Mouse (Mus musculus): ENCODE results near the gene Kcnk18. TPM values are rescaled to one million over a fixed set of nuclear protein-coding genes. Genes with fewer than 3 reads are reported as not detected.

Kcnk18 gene
- total RNA-seq, 4 experiments from 2014 or later, result not detected

DNA sequence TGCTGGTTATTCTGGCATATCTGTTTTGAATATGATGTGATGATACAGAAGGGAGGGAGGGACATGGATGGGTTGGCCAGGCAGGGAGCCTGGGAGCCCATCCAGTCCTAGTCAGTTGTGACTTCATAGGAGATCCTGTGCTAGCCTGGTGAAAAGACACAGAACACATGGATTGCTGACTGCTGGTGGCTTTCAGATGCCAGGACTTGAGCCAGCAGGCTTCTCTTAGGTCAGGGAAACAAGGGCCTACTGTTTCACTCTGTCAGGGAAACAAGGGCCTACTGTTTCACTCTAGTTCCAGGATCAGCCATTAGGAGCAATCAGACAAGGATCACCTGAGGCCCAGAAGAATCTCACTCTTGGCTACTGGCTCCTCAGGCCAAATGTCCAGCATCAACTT, 61.8 kb downstream of the Kcnk18 start:
- no peak for DNase-seq (ENCODE audit: low spot score in 2 of 2)

DNA sequence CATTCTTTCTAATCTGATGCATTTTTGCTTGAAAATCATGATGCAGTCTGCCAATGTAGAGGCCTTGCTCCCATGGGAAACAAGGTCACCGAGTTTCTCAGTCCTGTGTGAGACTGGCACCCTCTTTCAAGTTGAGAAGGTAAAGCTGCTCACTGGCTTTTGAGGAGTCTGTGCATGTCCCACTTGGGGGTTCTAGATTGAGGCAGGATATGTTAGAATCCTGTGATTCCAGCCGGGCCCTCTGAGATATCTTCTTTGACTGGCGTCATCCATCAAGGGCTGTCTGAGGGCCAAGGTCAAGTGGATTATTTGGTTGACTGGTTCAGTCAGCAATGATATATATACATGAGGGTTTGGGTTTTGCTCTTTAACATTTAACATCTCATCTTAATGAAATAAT, 63.0 kb downstream of the Kcnk18 start:
- no peak for DNase-seq (ENCODE audit: low spot score in 2 of 2)

Other genes with a start within 250 kb of the Kcnk18 start
- under 1 TPM; 0.56 to 0.94 (median 0.65) TPM for gene Shtn1, start 143.1 kb upstream of the Kcnk18 start, total RNA-seq (2022)
- gene Vax1, start 49.2 kb upstream of the Kcnk18 start, total RNA-seq (2022), result not detected
- gene Slc18a2, start 41.7 kb downstream of the Kcnk18 start, total RNA-seq (2022), result under 1 TPM in 3 of 4 experiments, not detected in 1; 0.07 to 0.21 (median 0.18) TPM
- gene Rps12-ps3, start 103.1 kb downstream of the Kcnk18 start, total RNA-seq (2022), result 100 to 1,000 TPM; 216 to 382 (median 277) TPM
- gene Pdzd8, start 126.6 kb downstream of the Kcnk18 start, total RNA-seq (2022), result 10 to 100 TPM; 13.5 to 15.2 (median 14.3) TPM
- under 1 TPM; 0.38 to 0.97 (median 0.50) TPM for gene Emx2, start 239.2 kb downstream of the Kcnk18 start, total RNA-seq (2022)

Data from gastrocnemius, adult 8-10 months (tissue).